Comparison of ENCODE assay signal across 13 mouse cellular contexts in genomic region chr2:99702171-99702981, GRCm38 (mm10).
"Had no signal": no experiment of that assay in that cellular context is flagged by ENCODE, and none has a peak within 500 bp of the region (broad histone marks: within the 10 kb centered on the region; RNA-seq: fewer than 3 reads in every experiment).

No protein-coding gene starts in this region.

- DNase-seq: kidney, adult 2 months; kidney, postnatal 14 days; lung, postnatal 14 days; retina, postnatal 1 day; right cerebral cortex, postnatal 4 days; spleen, adult 18-20 months; thymus, adult 18-20 months; thymus, postnatal 14 days had no signal

- H3K27me3 ChIP-seq: kidney, embryonic 15.5 days; limb, embryonic 15.5 days; liver, embryonic 12.5 days; lung, embryonic 15.5 days; neural tube, embryonic 13.5 days had no signal

- H3K4me2 ChIP-seq: kidney, embryonic 15.5 days; limb, embryonic 15.5 days; liver, embryonic 12.5 days; lung, embryonic 15.5 days; neural tube, embryonic 13.5 days had no signal

- H3K9me3 ChIP-seq: kidney, embryonic 15.5 days; limb, embryonic 15.5 days; liver, embryonic 12.5 days; lung, embryonic 15.5 days; neural tube, embryonic 13.5 days had no signal

- H3K9ac ChIP-seq: kidney, embryonic 15.5 days; limb, embryonic 15.5 days; liver, embryonic 12.5 days; lung, embryonic 15.5 days; neural tube, embryonic 13.5 days had no signal

- ATAC-seq: liver, embryonic 12.5 days had no signal

- H3K4me1 ChIP-seq: kidney, embryonic 15.5 days; limb, embryonic 15.5 days; liver, embryonic 12.5 days; lung, embryonic 15.5 days; neural tube, embryonic 13.5 days had no signal

- H3K27ac ChIP-seq: kidney, embryonic 15.5 days; limb, embryonic 15.5 days; liver, embryonic 12.5 days; lung, embryonic 15.5 days; neural tube, embryonic 13.5 days had no signal

- H3K36me3 ChIP-seq: kidney, embryonic 15.5 days; limb, embryonic 15.5 days; liver, embryonic 12.5 days; lung, embryonic 15.5 days; neural tube, embryonic 13.5 days had no signal

- H3K4me3 ChIP-seq: kidney, embryonic 15.5 days; limb, embryonic 15.5 days; liver, embryonic 12.5 days; lung, embryonic 15.5 days; neural tube, embryonic 13.5 days had no signal
